Mouse (Mus musculus) stomach, postnatal 0 days (tissue): ENCODE results near the gene N4bp3. TPM values are rescaled to one million over a fixed set of nuclear protein-coding genes. Genes with fewer than 3 reads are reported as not detected.
"Not testable (repeated sequence)": the region's sequence is repeated elsewhere in the genome, so short reads cannot be mapped to it uniquely, and the experiment has no call there.

Experiments used
- ATAC-seq: fragments of 200-750 bp; cut with Nextera tagmentation; 2 replicates; pipeline ENCODE4 v1.8.0; 2017; ENCODE audit not compliant: low FRiP score, low TSS enrichment
- DNase-seq: peaks from one replicate; pipeline ENCODE4 v3.0.0-alpha.2; 2016; ENCODE audit warnings: low spot score
- H3K27ac ChIP-seq: fragments of 300-500 bp; sonication (generic); replicated peaks from 2 replicates; pipeline ENCODE4 v1.5.1; 2014; ENCODE audit warnings: mild to moderate bottlenecking, control low read depth
- H3K27me3 ChIP-seq: fragments of 300-500 bp; sonication (generic); 2 replicates; pipeline ENCODE4 v1.6.1; 2014; ENCODE audit warnings: low read length; ENCODE audit not compliant: control insufficient read depth, insufficient read depth
- H3K36me3 ChIP-seq: fragments of 300-500 bp; sonication (generic); 2 replicates; pipeline ENCODE4 v1.6.1; 2014; ENCODE audit warnings: low read length, mixed read lengths; ENCODE audit not compliant: control insufficient read depth, insufficient read depth
- H3K4me1 ChIP-seq: fragments of 300-500 bp; sonication (generic); replicated peaks from 2 replicates; pipeline ENCODE4 v1.6.1; 2014; ENCODE audit warnings: antibody characterized with exemption; ENCODE audit not compliant: control insufficient read depth, insufficient read depth
- H3K4me2 ChIP-seq: fragments of 300-500 bp; sonication (generic); replicated peaks from 2 replicates; pipeline ENCODE4 v1.6.1; 2014; ENCODE audit warnings: low read depth, mild to moderate bottlenecking, control low read depth, moderate library complexity
- H3K4me3 ChIP-seq: fragments of 300-500 bp; sonication (generic); 2 replicates; pipeline ENCODE4 v1.5.1; 2014; ENCODE audit warnings: low read depth, low read length, control low read depth
- H3K9ac ChIP-seq: fragments of 300-500 bp; sonication (generic); 2 replicates; pipeline ENCODE4 v1.6.1; 2014; ENCODE audit warnings: mild to moderate bottlenecking, low read length, control low read depth, mixed read lengths
- H3K9me3 ChIP-seq: fragments of 300-500 bp; sonication (generic); 2 replicates; pipeline ENCODE4 v1.6.1; 2016; ENCODE audit warnings: low read length; ENCODE audit not compliant: control insufficient read depth
- CTCF ChIP-seq: IDR thresholded peaks from 2 replicates; pipeline ENCODE4 v1.5.1; 2016; ENCODE audit warnings: antibody characterized with exemption, low read depth, mild to moderate bottlenecking, moderate library complexity
- EP300 ChIP-seq: optimal IDR thresholded peaks from 2 replicates; pipeline ENCODE3; 2016; ENCODE audit warnings: antibody characterized with exemption
- WGBS: fragments of 180-500 bp; shearing (Covaris S2); extraction: QIAGEN DNeasy Blood & Tissue Kit; methylation state at CpG from one replicate; pipeline ENCODE4 v1.1.7; 2014; 5-methylcytosine and 5-hydroxymethylcytosine counted together
- polyA plus RNA-seq: library from polyadenylated mRNA; unstranded; fragments of >200 nt; fragmentation: Nextera tagmentation; extraction: Ambion mirVana; gene quantifications from 2 replicates; pipeline ENCODE4 v1.2.1, GENCODE M21; 2015

Gene N4bp3
- polyA plus RNA-seq, 1 experiment from 2014 or later = 16.8 TPM

DNA sequence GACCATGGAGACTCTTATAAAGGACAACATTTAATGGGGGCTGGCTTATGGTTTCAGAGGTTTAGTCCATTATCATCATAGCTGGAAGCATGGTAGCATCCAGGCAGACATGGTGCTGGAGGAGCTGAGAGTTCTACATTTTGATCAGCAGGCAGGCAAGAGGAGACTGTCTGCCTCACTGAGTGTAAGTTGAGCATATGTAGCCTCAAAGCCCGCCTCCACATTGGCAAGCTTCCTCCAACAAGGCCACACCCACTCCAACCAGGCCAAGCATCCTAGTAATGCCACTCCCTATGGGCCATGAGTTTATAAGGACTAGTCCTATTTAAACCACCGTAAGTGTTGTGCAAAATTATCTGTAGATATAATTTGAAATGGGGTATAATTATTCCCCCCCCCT lies 20.7 kb upstream of the N4bp3 start:
- no peak overlapping the region for H3K4me3 ChIP-seq
- no peaks in the 10 kb centered on the region for H3K4me1 ChIP-seq
- H3K9ac ChIP-seq = no peak overlapping the region
- no peaks in the 10 kb centered on the region for H3K9me3 ChIP-seq
- ATAC-seq = peak; percentile 42; the same call in 1 of the 2 replicates
- TF ChIP-seq CTCF (no peak), EP300 (no peak)
- H3K36me3 ChIP-seq = no peaks in the 10 kb centered on the region
- H3K4me2 ChIP-seq = no peak overlapping the region
- DNase-seq = no peak
- H3K27me3 ChIP-seq = no peaks in the 10 kb centered on the region
- H3K27ac ChIP-seq = no peak overlapping the region
- WGBS = 66% methylated on average over 2 of the region's 2 CpGs

DNA sequence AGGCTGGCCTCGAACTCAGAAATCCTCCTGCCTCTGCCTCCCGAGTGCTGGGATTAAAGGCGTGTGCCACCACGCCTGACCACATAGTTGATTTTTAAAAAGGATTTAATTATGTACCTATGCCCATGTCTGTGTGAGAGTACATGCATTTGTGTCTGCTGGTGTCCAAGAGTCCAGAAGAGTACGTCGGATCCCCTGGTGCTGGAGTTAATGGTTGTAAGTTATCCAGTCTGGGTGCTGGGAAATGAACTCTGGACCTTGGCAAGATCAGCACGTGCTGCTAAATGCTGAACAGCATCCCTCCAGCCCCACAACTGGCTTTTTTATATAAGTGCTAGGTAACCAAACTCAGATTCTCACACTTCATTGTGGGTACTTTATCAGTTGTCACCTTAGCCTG lies 20.2 kb upstream of the N4bp3 start:
- Histone ChIP-seq H3K36me3 (no peaks in the 10 kb centered on the region), H3K9ac (no peak overlapping the region), H3K27ac (no peak overlapping the region), H3K4me2 (no peak overlapping the region), H3K4me3 (no peak overlapping the region), H3K4me1 (no peaks in the 10 kb centered on the region), H3K9me3 (no peaks in the 10 kb centered on the region), H3K27me3 (no peaks in the 10 kb centered on the region)
- no peak for TF ChIP-seq CTCF
- no peak for TF ChIP-seq EP300
- DNase-seq (no peak), ATAC-seq (no peak)
- 92% methylated on average over 7 of the region's 7 CpGs for WGBS

DNA sequence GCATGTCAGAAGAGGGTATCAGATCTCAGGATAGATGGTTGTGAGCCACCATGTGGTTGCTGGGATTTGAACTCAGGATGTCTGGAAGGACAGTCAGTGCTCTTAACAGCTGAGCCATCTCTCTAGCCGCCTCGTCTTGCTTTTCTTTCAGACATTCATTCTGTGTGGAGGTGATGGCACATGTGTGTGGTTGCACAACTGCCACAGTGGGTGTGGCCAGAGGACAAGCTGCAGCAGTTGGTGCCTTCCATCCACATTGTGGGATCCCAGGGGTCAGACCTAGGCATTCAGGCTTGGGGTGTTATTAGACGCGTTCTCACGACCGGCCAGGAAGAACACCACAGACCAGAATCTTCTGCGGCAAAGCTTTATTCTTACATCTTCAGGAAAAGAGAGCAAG lies 14.1 kb upstream of the N4bp3 start:
- H3K9ac ChIP-seq, H3K4me3 ChIP-seq, H3K27me3 ChIP-seq, H3K27ac ChIP-seq, ATAC-seq, H3K4me1 ChIP-seq, H3K4me2 ChIP-seq, H3K9me3 ChIP-seq, H3K36me3 ChIP-seq, DNase-seq: not testable (repeated sequence)
- WGBS = 84% methylated on average over 7 of the region's 7 CpGs

DNA sequence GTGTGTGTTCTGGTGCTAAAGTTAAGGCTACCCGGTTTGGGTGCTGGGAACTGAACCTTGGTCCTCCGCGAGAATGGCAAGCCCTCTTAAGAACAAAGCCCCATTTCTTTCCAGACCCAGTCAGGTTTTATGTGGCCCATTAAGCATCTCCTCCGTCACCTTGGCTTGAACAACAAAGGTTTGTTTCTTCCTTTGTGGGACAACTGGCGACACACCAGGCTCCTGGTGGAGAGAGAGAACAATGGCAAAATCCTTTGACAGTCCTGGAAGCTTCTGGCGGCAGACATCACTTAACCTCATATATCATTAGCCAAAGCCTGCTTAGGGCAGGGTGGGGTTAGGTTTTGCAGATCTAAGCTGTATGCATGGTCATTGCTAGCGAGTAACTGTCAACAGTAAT lies 12.0 kb upstream of the N4bp3 start:
- Histone ChIP-seq H3K4me3 (no peak overlapping the region), H3K27me3 (no peaks in the 10 kb centered on the region), H3K36me3 (no peaks in the 10 kb centered on the region), H3K27ac (no peak overlapping the region), H3K9me3 (no peaks in the 10 kb centered on the region), H3K9ac (no peak overlapping the region), H3K4me2 (no peak overlapping the region), H3K4me1 (peaks cover 2% of the 10 kb centered on the region; the same call in 1 of the 2 replicates)
- DNase-seq = no peak
- TF ChIP-seq CTCF = no peak
- no peak for TF ChIP-seq EP300
- no peak for ATAC-seq
- WGBS = 83% methylated on average over 7 of the region's 7 CpGs

DNA sequence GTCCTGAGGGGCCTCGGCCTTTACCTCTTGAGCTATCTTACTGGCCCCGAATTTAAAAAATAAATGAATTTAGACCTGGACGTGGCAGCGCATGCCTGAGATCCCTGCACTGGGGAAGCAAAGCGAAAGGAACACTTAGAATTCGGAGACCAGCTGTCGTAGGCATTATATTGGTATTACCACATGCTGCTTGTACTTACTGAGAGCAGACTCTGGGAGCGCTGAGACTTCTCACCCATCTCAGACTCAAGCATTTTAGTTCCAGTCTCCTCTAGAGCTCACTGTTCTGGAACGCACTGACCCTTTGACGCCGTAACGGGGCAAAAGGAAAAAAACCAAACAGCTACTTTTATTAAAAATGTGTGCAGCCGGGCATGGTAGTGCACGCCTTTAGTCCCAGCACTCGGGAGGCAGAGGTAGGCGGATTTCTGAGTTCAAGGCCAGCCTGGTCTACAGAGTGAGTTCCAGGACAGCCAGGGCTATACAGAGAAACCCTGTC lies 11.3 kb upstream of the N4bp3 start:
- Histone ChIP-seq H3K36me3 (no peaks in the 10 kb centered on the region), H3K4me3 (no peak overlapping the region), H3K27ac (no peak overlapping the region), H3K9me3 (no peaks in the 10 kb centered on the region), H3K9ac (no peak overlapping the region), H3K4me1 (peaks cover 2% of the 10 kb centered on the region; the same call in 1 of the 2 replicates), H3K4me2 (no peak overlapping the region), H3K27me3 (no peaks in the 10 kb centered on the region)
- no peak for DNase-seq
- ATAC-seq = no peak
- 86% methylated on average over 16 of the region's 16 CpGs for WGBS
- TF ChIP-seq CTCF (no peak), EP300 (no peak)

DNA sequence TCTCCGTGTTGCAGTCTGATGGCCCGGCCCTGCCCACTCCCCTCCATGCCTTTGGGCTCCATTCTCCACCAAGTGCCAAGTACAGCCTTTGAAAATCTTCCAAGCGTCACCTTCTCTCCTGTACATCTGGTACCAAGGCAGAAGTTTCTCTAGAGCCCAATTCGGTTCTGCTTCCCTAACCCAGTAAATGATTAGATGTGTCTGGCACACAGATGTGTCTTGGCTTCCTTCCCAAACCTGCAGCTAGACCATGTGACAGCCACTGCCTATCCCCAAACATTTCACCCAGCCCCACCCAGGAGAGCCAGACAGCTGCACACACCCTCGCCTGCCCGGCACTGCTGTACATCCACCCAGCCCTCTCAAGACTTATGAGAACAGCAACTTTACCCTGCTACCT lies 8.1 kb upstream of the N4bp3 start:
- H3K9ac ChIP-seq = no peak overlapping the region
- ATAC-seq (peak; percentile 82), DNase-seq (peak; percentile 70)
- H3K4me3 ChIP-seq = no peak overlapping the region
- TF ChIP-seq CTCF (no peak), EP300 (no peak)
- H3K36me3 ChIP-seq = no peaks in the 10 kb centered on the region
- peaks cover 2% of the 10 kb centered on the region; the same call in 1 of the 2 replicates for H3K4me1 ChIP-seq
- no peaks in the 10 kb centered on the region for H3K27me3 ChIP-seq
- H3K27ac ChIP-seq = peak overlapping the region; percentile 67; the same call in 1 of the 2 replicates
- H3K4me2 ChIP-seq = no peak overlapping the region
- H3K9me3 ChIP-seq = no peaks in the 10 kb centered on the region
- 30% methylated on average over 6 of the region's 6 CpGs for WGBS
